Comparison of ENCODE assay signal across 8 mouse cellular contexts in genomic region chr16:45158522-45159388, GRCm38 (mm10). TPM values are rescaled to one million over a fixed set of nuclear protein-coding genes. Genes with fewer than 3 reads are reported as not detected.
DNase-seq lines count a peak whose midpoint lies in the region; ATAC-seq and TF ChIP-seq lines count a peak whose summit lies in the region.

Slc35a5 (minus strand) TSS chr16:45158706.
Atg3 (plus strand) TSS chr16:45158785.

- no peak for TF ChIP-seq CTCF in cortical plate, adult 2 months (IDR thresholded peaks at IDR 0.05; ENCODE audit: extremely low read depth, insufficient read depth, low read length)

- no peaks in the 10 kb centered on the region for H3K9me3 ChIP-seq in megakaryocyte, embryonic 14.5 days

- peak; percentile 87 to 92 for DNase-seq in gastrocnemius, adult 8-10 months (ENCODE audit: low spot score in 2 of 2)
- DNase-seq in hindlimb bud, embryonic 11.5 days (ENCODE audit: extremely low spot score, low read depth, low spot score), result peak; percentile 58
- DNase-seq in left cerebral cortex, adult 8-10 months (ENCODE audit: low spot score in 2 of 2), result peak; percentile 81 to 97
- DNase-seq in right cerebral cortex, postnatal 10 days (ENCODE audit: low spot score in 2 of 2), result peak; percentile 98
- DNase-seq in urinary bladder, postnatal 25 days (ENCODE audit: low spot score), result peak; percentile 91

- no peaks in the 10 kb centered on the region; the same call in 1 of the 2 replicates for H3K4me1 ChIP-seq in cortical plate, adult 2 months (ENCODE audit: control insufficient read depth, insufficient read depth, low read length)
- H3K4me1 ChIP-seq in megakaryocyte, embryonic 14.5 days, result peaks cover 28% of the 10 kb centered on the region

- ATAC-seq in activated CD4-positive, CD25-positive, alpha-beta regulatory T cell, adult 4 months, result peak; percentile 94

- H3K36me3 ChIP-seq in megakaryocyte, embryonic 14.5 days (replicated peaks; ENCODE audit: low read length), result peaks cover 14% of the 10 kb centered on the region

- no peaks in the 10 kb centered on the region for H3K27me3 ChIP-seq in megakaryocyte, embryonic 14.5 days (replicated peaks)

- TF ChIP-seq POLR2A in cortical plate, adult 2 months (IDR thresholded peaks at IDR 0.05; ENCODE audit: extremely low read depth, insufficient read depth, low read length), result peak; percentile 59; the same call in 1 of the 2 replicates

- peak within 1 kb of the TSS; percentile 57 for H3K27ac ChIP-seq in cortical plate, adult 2 months (ENCODE audit: insufficient read depth, low read length)

- peak within 1 kb of the TSS; percentile 52 for H3K4me3 ChIP-seq in cortical plate, adult 2 months (ENCODE audit: insufficient read depth, low read length)
- H3K4me3 ChIP-seq in megakaryocyte, embryonic 14.5 days (replicated peaks), result peak within 1 kb of the TSS; percentile 96

RNA-seq across cellular contexts. Expression of gene Slc35a5, which starts in this region (rescaled TPM):
- polyA plus RNA-seq in activated CD4-positive, CD25-positive, alpha-beta regulatory T cell, adult 4 months (2017; shearing (Covaris generic)), result 10 to 100 TPM; 23.5 to 36.9 TPM
- 29.9 and 34.6 TPM in 2 replicates for polyA plus RNA-seq in cortical plate, adult 2 months (2012; rRNA removed)
- 1 to 10 TPM; 4.0 to 5.5 (median 4.6) TPM for total RNA-seq in gastrocnemius, adult 8-10 months (2022)
- total RNA-seq in left cerebral cortex, adult 8-10 months (2022), result 10 to 100 TPM; 47.0 to 60.6 (median 52.4) TPM
- polyA plus RNA-seq in megakaryocyte, embryonic 14.5 days (2012; ENCODE audit: insufficient read depth, low replicate concordance), result not detected in 2 replicates

RNA-seq across cellular contexts. Expression of gene Atg3, which starts in this region (rescaled TPM):
- polyA plus RNA-seq in activated CD4-positive, CD25-positive, alpha-beta regulatory T cell, adult 4 months (2017; shearing (Covaris generic)), result 10 to 100 TPM; 16.8 to 21.4 TPM
- 38.4 and 39.9 TPM in 2 replicates for polyA plus RNA-seq in cortical plate, adult 2 months (2012; rRNA removed)
- 10 to 100 TPM; 20.5 to 23.3 (median 21.9) TPM for total RNA-seq in gastrocnemius, adult 8-10 months (2022)
- 10 to 100 TPM; 42.9 to 46.0 (median 45.4) TPM for total RNA-seq in left cerebral cortex, adult 8-10 months (2022)
- 16.6 and 39.2 TPM in 2 replicates for polyA plus RNA-seq in megakaryocyte, embryonic 14.5 days (2012; ENCODE audit: insufficient read depth, low replicate concordance)

Comparison
In these comparisons a context has a peak if more than half of its experiments do, and no peak if none do; other contexts are left out.
1. Peak in every context shown above with its lines: DNase-seq, ATAC-seq, H3K4me3 ChIP-seq and H3K27ac ChIP-seq.
2. RNA of gene Slc35a5 (total RNA-seq): 47.0 to 60.6 TPM in left cerebral cortex, adult 8-10 months; 4.0 to 5.5 TPM in gastrocnemius, adult 8-10 months; every median in the first group is over 4 times any median in the second.
3. RNA of gene Slc35a5 (polyA plus RNA-seq): 23.5 to 36.9 TPM in activated CD4-positive, CD25-positive, alpha-beta regulatory T cell, adult 4 months and 29.9 to 34.6 TPM in cortical plate, adult 2 months; not detected in megakaryocyte, embryonic 14.5 days; every median in the first group is over 10 times any median in the second.